Mouse (Mus musculus) layer of hippocampus, postnatal 36 days (tissue): Measurements from ENCODE around the gene Smarca1. TPM values are rescaled to one million over a fixed set of nuclear protein-coding genes. Genes with fewer than 3 reads are reported as not detected.

Experiments used
- DNase-seq, 2 experiments: peaks; one replicate each; pipeline ENCODE4 v3.0.0; 2022
- total RNA-seq, 2 experiments: library from RNA; stranded (reverse); gene quantifications; 2 replicates each; pipeline ENCODE4 v1.2.3; 2021

Smarca1 gene
- 10 to 100 TPM; 36.6 to 38.0 TPM for total RNA-seq

DNA sequence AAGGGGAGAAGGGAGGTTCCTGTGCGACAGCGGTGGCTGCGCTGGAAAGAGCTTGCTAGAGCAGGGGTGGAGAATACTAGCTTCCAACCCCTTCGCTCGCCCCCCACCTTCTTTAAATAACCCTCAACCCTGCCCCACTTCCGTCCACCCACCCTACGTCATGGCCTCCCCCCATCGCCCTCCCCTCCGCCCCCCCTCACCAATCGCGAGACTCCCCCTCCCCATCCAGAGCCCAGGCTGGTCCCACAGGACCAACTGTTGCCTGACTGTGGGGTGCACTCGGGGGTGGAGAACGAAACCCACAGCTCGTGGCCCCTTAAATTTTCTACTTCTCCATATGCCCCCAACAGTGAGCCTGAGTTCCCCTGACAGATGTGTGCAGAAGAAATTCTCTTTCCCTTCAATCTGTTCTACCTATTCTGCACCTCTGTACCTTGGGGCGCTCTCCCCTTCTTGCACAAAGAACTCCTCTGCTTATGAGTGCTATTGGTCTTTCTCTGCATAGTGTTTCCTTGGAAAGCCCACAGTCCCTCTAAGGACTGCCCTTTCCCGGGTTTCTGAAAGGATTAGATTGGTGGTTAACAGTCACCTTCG, at the start of gene Smarca1:
Smarca1 (minus strand) TSS at position 544 of the 594 bp plus-strand sequence.
- DNase-seq = no peak

DNA sequence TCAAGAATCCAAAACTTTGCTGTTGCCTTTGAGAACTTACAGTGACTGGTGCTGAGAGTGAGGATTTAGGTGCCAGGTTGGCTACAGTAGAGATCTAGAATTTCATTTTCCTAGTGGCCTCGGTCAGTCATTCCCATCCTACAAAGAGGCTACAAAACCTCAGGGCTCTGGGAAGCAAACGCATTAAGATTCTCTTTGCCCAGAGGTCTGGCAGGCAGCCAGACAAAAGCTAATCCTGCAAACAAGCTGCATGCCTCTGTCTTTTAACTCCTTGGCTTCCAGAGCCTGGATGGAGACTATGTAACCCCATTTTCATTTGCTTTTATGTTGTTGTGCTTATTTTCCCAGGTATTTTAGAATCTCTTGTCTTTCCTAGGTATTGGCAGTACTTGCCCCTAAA, 45.0 kb upstream of the Smarca1 start:
- DNase-seq = peak in 1 of 2 experiments; percentile 14

GRCm38 (mm10) chrX:47936885-47937284, 44.1 kb upstream of the Smarca1 start:
- DNase-seq = no peak

GRCm38 (mm10) chrX:47934352-47934751, 41.6 kb upstream of the Smarca1 start:
- DNase-seq = no peak

GRCm38 (mm10) chrX:47930449-47930848, 37.7 kb upstream of the Smarca1 start:
- no peak for DNase-seq

- DNase-seq = no peak
Observed at GRCm38 (mm10) chrX:47927981-47928380, 35.2 kb upstream of the Smarca1 start.

DNA sequence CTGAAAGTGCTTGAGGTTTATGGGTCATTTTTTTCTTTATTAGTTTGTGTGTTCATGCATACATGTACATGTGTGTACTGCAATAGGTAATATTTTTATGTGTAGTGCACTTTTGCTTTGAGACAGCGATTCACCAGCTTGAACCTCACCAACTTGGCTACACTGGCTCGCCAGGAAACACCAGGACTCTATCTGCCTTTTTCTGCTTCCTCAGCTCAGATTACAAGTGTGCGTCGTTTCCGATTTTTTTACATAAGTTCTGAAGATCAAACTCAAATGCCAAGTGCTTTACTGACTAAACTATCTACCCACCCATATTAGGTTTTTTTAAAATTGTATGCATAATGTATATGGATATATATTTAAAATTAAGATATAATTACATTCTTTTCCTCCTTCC, 27.8 kb upstream of the Smarca1 start:
- DNase-seq = no peak

DNA sequence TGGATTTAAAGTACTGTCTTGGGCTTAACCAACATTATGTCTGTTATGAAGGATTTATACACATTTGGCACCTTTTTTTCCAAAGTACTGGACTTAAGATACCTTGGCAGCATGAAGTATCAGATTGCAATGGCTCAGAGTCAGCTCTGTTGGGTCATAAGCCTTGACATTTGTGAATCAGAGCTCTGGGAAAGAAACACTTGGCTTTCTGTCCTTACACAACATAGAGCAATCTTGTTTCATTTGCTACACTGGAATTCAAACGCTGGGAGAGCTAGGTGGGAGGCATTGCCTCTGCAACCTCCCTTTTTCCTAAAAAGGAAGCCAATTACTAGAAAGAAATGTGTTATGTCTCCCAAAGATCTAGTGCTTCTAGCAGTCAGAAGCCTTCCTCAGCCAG, 24.1 kb upstream of the Smarca1 start:
- no peak for DNase-seq

GRCm38 (mm10) chrX:47913543-47913938, 20.8 kb upstream of the Smarca1 start:
- DNase-seq = no peak

- no peak for DNase-seq
Observed at GRCm38 (mm10) chrX:47912904-47913542, 20.2 kb upstream of the Smarca1 start.

DNA sequence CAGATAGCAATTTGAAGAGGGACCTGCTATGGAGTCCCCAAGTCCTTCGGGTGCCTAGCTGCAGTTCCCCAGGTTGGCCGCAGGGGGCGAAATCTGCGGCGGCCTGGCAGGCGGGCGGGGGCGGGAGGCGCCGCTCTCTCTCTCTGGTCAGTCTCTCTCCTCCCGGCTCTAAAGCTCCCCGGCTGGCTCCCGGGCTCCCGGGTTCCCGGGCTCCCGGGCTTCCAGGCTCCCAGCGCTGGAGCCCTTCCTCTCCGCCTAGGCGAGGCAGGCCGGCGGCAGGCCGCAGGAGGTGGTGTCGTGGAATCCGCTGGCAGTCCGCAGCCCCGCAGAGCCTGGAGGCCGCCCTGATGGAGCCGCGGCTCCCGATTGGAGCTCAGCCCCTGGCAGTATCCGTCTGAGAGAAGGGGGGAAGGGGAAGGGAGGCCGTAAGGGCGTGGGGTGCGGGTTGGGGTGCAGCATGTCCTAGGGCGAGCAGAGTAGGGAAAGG, 19.6 kb upstream of the Smarca1 start, which contains the start of gene Ocrl:
Ocrl (plus strand) TSS at position 82 of the 487 bp plus-strand sequence.
- DNase-seq = peak; percentile 67 to 70

- peak; percentile 7 to 14 for DNase-seq
Observed at GRCm38 (mm10) chrX:47891907-47892430, 805 bp downstream of the Smarca1 start.

DNA sequence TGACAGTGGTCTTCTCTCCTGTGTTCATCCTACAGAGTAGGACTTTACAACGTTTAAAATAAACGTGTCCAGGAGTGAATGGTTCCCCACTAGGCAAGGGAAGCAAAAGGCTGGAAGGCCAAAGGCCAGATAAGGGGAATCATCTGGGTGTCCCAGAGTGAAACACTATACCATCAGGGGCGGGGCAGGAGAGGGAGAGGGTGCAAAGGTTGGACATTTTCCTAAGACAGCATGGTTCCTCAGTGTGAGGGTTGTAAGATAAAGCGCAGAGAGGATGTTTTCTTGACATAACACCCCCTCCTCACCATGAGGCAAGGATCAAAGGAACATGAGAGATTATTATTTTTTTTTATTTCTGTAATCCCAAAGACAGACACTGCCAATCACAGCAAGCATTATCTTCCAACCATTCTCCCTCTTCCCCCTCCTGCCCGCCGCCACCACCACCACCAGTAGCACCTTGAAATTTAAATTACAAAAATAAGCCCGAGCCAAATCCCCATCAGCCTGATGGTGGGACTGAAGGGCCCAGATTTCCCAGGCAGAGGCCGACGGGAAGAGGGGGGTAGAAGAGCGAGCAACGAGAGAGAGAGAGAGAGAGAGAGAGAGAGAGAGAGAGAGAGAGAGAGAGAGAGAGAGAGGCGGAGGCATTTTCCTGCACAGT, 1.4 kb downstream of the Smarca1 start:
- DNase-seq = no peak

- DNase-seq = no peak
Observed at GRCm38 (mm10) chrX:47887401-47887800, 5.4 kb downstream of the Smarca1 start.

DNA sequence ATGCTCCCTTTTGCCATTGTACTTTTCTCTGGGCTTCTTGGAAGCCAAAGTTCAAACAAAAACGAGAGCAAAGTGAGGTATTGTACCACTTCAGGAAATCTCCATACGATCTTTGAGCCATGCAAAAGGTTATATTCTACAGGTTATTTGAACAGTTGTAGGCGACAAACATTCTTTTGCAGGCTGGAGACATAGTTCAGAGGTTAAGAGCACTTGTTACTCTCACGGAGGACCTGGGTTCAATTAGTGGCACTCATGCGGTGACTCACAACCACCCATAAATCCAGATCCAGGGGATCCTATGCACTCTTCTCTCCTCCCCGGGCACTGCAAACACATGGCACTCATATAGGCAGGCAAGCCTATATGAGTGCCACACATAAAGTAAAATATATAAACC, 10.0 kb downstream of the Smarca1 start:
- no peak for DNase-seq

GRCm38 (mm10) chrX:47880052-47880451, 12.7 kb downstream of the Smarca1 start:
- no peak for DNase-seq

DNA sequence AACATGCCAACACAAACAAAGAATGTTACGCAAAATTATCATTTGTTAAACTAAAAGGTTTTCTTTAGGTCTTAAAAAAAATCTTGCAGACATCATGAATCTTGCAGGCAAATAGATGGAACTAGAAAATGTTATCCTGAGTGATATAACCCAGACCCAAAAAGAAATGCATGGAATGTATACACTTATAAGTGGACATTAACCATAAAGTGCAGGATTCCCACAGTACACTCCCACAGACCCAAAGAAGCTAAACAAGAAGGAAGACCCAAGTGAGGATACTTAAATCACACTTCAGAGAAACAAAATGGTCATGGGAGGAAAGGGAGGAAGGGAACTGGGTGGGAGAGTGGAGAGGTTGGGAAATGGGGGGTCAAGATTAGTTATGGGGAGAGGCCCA, 34.2 kb downstream of the Smarca1 start:
- DNase-seq = no peak

DNA sequence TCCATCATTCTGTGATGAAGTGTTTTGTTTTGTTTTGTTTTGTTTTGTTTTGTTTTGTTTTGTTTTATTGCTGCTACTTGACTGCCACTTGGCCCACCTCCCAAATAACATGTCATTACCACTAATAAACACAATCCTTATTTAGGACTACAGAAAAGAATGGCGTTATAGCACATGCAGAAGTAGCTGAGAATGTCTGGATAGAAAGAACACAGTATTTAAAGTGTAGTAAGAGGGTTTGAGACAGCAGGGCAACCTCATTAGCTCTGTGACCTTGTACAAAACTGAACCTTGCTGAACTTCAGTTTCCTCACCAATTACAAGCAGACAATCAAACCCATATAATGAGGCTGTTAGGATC, 57.0 kb downstream of the Smarca1 start:
- DNase-seq = no peak

GRCm38 (mm10) chrX:47835098-47835834, 57.5 kb downstream of the Smarca1 start:
- DNase-seq = no peak

GRCm38 (mm10) chrX:47833431-47833830, 59.3 kb downstream of the Smarca1 start:
- no peak for DNase-seq

DNA sequence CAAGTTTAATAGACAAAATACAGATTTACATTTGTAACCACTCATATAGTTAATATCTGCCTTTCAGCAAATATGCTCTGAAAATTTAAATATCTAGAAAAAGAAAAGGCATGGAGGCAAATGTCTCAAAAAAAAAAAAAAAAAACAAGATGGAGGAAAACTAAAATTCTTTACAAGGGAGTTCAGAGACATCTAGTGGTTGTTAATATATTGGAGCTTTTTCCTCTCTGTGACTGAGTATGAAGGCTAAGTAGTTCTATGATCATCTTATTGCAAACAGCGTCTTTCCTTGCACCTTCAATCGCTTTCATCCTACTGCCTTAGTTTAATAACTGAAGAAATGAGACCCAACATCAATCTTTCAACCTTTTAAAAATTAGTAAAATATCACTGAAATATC, 72.2 kb downstream of the Smarca1 start:
- no peak for DNase-seq

GRCm38 (mm10) chrX:47808717-47809116, 84.1 kb downstream of the Smarca1 start:
- DNase-seq = no peak

DNA sequence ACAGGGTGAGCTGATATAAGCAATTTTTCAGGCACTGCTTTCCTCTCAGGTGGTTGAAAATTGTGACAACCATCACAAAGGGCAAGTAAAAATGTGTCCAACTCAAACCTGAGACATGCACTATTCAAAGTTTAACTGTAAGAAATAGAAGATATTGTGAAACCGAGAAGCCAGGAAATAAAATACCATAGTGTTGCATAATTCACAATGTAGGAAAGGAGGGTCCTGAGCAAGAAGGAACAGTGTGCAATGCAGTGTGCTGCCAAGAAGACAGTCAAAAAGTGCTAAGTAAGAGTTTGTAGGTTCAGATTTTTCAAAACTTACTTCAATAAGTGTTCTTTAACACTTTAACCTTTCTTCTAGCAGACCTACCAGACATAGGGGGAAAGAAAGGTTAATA, 128.3 kb downstream of the Smarca1 start:
- no peak for DNase-seq
